Comparison of ENCODE assay signal across 7 mouse cellular contexts in the genomic region with DNA sequence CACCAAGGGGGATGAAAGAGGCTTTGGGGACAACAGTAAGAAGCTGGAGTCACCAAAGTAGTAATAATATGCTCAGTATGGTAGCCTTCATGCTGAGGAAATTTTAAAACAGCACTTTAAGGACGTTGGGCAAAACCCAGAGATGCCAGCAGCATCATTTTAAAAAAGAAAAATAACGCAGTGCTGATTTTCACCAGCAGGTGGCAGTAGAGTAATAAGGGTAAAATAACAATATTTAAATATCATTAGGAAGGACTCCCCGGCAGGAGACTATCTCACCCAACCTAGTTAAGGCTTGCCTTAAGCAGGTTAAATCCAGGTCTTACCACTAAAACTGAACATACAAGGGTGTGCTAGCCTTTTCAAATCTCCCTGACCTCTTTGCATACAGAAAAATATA.
DNase-seq lines count a peak whose midpoint lies in the region; ATAC-seq lines count a peak whose summit lies in the region.

No protein-coding gene starts in this region.

- ATAC-seq in CD4-positive, CD25-positive, alpha-beta regulatory T cell, adult 4 months = peak; percentile 38
- ATAC-seq in common myeloid progenitor, adult 5-6 weeks (replicated peaks; ENCODE audit: low read depth, poor library complexity, severe bottlenecking) = peak; percentile 67
- ATAC-seq in granulocyte monocyte progenitor cell, adult 5-6 weeks (replicated peaks; ENCODE audit: poor library complexity, severe bottlenecking) = no peak; the same call in 1 of the 2 replicates

- peak; percentile 22 for DNase-seq in kidney, adult 18-20 months
- DNase-seq in kidney, adult 11 months = no peak
- peak; percentile 56 for DNase-seq in A20 (ENCODE audit: low read depth, low spot score)
- peak; percentile 72 for DNase-seq in naive thymus-derived CD4-positive, alpha-beta T cell, adult 2 months (ENCODE audit: low read depth)
